In the genomic region with DNA sequence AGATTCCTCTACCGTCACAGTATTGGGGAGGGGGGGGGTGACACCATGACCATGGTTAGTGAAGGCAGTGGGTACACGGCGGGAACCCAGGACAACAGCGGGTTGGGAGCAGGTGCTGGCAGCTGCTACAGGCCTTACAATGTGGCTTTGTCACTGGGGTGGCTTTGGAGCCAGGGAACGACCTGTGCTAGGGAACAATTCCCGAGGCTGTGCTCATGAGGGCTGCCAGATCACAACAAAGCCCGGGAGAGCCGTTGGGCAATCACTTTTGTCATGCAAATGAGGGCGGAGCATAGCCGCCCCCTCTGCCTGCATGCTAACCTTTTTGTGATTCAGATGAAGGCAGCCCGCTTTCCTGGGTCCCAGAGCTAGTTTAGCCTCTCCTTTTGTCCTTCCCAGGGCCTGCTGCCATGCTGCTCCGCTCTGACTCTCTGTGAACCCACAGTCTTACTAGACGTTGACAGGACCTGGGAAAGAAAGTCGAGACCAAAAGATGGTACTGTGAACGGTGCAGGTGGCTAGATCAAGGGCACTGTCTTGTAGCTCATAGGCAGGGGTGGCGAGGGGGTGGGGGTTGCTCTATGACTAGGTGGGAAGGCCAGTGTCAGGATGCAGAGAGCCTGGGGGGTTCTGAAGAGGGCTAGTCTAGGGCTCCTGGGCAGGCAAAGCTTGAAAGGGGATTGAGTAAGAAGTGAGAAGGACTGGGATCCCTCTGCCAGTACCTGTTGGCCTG, we compare ENCODE assay signal across 8 mouse cellular contexts. TPM values are rescaled to one million over a fixed set of nuclear protein-coding genes. Genes with fewer than 3 reads are reported as not detected.
A peak's percentile ranks its signal among the peaks of the same experiment; 100 is the strongest.
DNase-seq lines count a peak whose midpoint lies in the region; ATAC-seq and TF ChIP-seq lines count a peak whose summit lies in the region.

No protein-coding gene starts in this region.

- no peak overlapping the region for H3K4me2 ChIP-seq in limb, embryonic 12.5 days
- no peak overlapping the region for H3K4me2 ChIP-seq in neural tube, embryonic 13.5 days

- WGBS in cerebellum, adult 2 months, result 62% methylated on average over 16 of the region's 16 CpGs
- 16% methylated on average over 16 of the region's 16 CpGs for WGBS in limb, embryonic 12.5 days
- 4% methylated on average over 16 of the region's 16 CpGs for whole genome bisulfite sequencing in neural tube, embryonic 13.5 days

- no peak for TF ChIP-seq POLR2A in cerebellum, adult 2 months (IDR thresholded peaks at IDR 0.05; ENCODE audit: borderline replicate concordance, insufficient read depth, low read length)

- peak; percentile 11 to 48 for DNase-seq in cerebellum, adult 2 months
- no peak for DNase-seq in cerebellum, postnatal 4 days (ENCODE audit: low spot score in 2 of 2)
- DNase-seq in R1 (ENCODE audit: low read depth, low spot score), result peak; percentile 100
- peak; percentile 63 to 67 for DNase-seq in frontal cortex, adult 2 months (ENCODE audit: extremely low spot score in 1 of 2, low spot score in 1 of 2)

- H3K9me3 ChIP-seq in limb, embryonic 12.5 days, result no peaks in the 10 kb centered on the region
- H3K9me3 ChIP-seq in neural tube, embryonic 13.5 days, result no peaks in the 10 kb centered on the region

- H3K4me1 ChIP-seq in cerebellum, adult 2 months (ENCODE audit: control insufficient read depth, insufficient read depth, low read length), result peaks cover 13% of the 10 kb centered on the region
- no peaks in the 10 kb centered on the region for H3K4me1 ChIP-seq in limb, embryonic 12.5 days (replicated peaks)
- peaks cover 38% of the 10 kb centered on the region for H3K4me1 ChIP-seq in neural tube, embryonic 13.5 days (replicated peaks)

- H3K36me3 ChIP-seq in limb, embryonic 12.5 days, result no peaks in the 10 kb centered on the region
- H3K36me3 ChIP-seq in neural tube, embryonic 13.5 days, result no peaks in the 10 kb centered on the region

- H3K27ac ChIP-seq in cerebellum, adult 2 months (ENCODE audit: insufficient read depth, low read length), result no peak overlapping the region; the same call in 1 of the 2 replicates
- no peak overlapping the region for H3K27ac ChIP-seq in limb, embryonic 12.5 days
- peak overlapping the region; percentile 88 for H3K27ac ChIP-seq in neural tube, embryonic 13.5 days (replicated peaks)

- no peaks in the 10 kb centered on the region for H3K27me3 ChIP-seq in cerebellum, adult 2 months (ENCODE audit: control insufficient read depth, insufficient read depth, low read length)
- no peaks in the 10 kb centered on the region for H3K27me3 ChIP-seq in limb, embryonic 12.5 days
- no peaks in the 10 kb centered on the region for H3K27me3 ChIP-seq in neural tube, embryonic 13.5 days

- no peak overlapping the region for H3K9ac ChIP-seq in limb, embryonic 12.5 days (replicated peaks)
- H3K9ac ChIP-seq in neural tube, embryonic 13.5 days, result 0 out of 2 replicates have a peak overlapping the region, but pooled peaks have one; percentile 22

- ATAC-seq in limb, embryonic 12.5 days (ENCODE audit: insufficient number of reproducible peaks, insufficient read depth, low FRiP score, low TSS enrichment, low read depth), result 0 out of 2 replicates have a peak, but pooled peaks have one; percentile 44
- ATAC-seq in neural tube, embryonic 13.5 days (ENCODE audit: low read depth), result peak; percentile 88
- ATAC-seq in megakaryocyte progenitor cell, adult 5-6 weeks (replicated peaks; ENCODE audit: poor library complexity), result no peak
- no peak for ATAC-seq in monocyte, adult 5-6 weeks (replicated peaks; ENCODE audit: insufficient number of reproducible peaks, low FRiP score, low TSS enrichment, poor library complexity, severe bottlenecking)

- no peak for TF ChIP-seq CTCF in cerebellum, adult 2 months (IDR thresholded peaks at IDR 0.05; ENCODE audit: borderline replicate concordance, insufficient read depth, low read depth, low read length)

- no peak overlapping the region for H3K4me3 ChIP-seq in cerebellum, adult 2 months (replicated peaks; ENCODE audit: insufficient read depth, low read depth, low read length)
- no peak overlapping the region for H3K4me3 ChIP-seq in limb, embryonic 12.5 days (replicated peaks)
- no peak overlapping the region for H3K4me3 ChIP-seq in neural tube, embryonic 13.5 days

RNA-seq across cellular contexts. Expression of a gene that starts 18.4 kb away (rescaled TPM):
- polyA plus RNA-seq in cerebellum, adult 2 months (2012; rRNA removed), result 60.8 and 68.9 TPM in 2 replicates
- polyA plus RNA-seq in frontal cortex, adult 2 months (2012; rRNA removed), result 57.6 and 60.4 TPM in 2 replicates
- 16.9 and 17.0 TPM in 2 replicates for polyA plus RNA-seq in limb, embryonic 12.5 days (2016; fragmentation: Nextera tagmentation; extraction: Ambion mirVana)
- polyA plus RNA-seq in neural tube, embryonic 13.5 days (2015; fragmentation: Nextera tagmentation; extraction: Ambion mirVana), result 28.1 and 32.5 TPM in 2 replicates
- total RNA-seq in megakaryocyte progenitor cell, adult 5-6 weeks (2015), result 37.6 and 46.3 TPM in 2 replicates
- 16.9 and 24.3 TPM in 2 replicates for total RNA-seq in megakaryocyte progenitor cell, adult 5-6 weeks (2017)
- total RNA-seq in monocyte, adult 5-6 weeks (2017), result 106 to 183 TPM (median 115 TPM) in 3 replicates

RNA-seq across cellular contexts. Expression of a gene that starts 40.5 kb away (rescaled TPM):
- polyA plus RNA-seq in cerebellum, adult 2 months (2012; rRNA removed), result not detected in 2 replicates
- not detected in 2 replicates for polyA plus RNA-seq in frontal cortex, adult 2 months (2012; rRNA removed)
- polyA plus RNA-seq in limb, embryonic 12.5 days (2016; fragmentation: Nextera tagmentation; extraction: Ambion mirVana), result not detected in 2 replicates
- 0.20 TPM in 1 of 2 replicates, not detected in the other for polyA plus RNA-seq in neural tube, embryonic 13.5 days (2015; fragmentation: Nextera tagmentation; extraction: Ambion mirVana)
- not detected in 2 replicates for total RNA-seq in megakaryocyte progenitor cell, adult 5-6 weeks (2015)
- not detected in 2 replicates for total RNA-seq in megakaryocyte progenitor cell, adult 5-6 weeks (2017)
- 0.58 TPM in 1 of 3 replicates, not detected in the others for total RNA-seq in monocyte, adult 5-6 weeks (2017)

Comparison
In these comparisons a context has a peak if more than half of its experiments do, and no peak if none do; other contexts are left out.
1. DNase-seq: peak in cerebellum, adult 2 months (2 of 2), R1 (single experiment) and frontal cortex, adult 2 months (2 of 2); none in cerebellum, postnatal 4 days (0 of 2).
2. ATAC-seq: peak in limb, embryonic 12.5 days (single experiment) and neural tube, embryonic 13.5 days (single experiment); none in megakaryocyte progenitor cell, adult 5-6 weeks (single experiment) and monocyte, adult 5-6 weeks (single experiment).